Mouse (Mus musculus) spleen, postnatal 14 days (tissue): Measurements from ENCODE around the gene Klrb1.

Experiments used
- DNase-seq, 2 experiments: peaks; one replicate each; pipeline ENCODE4 v3.0.0; 2021 to 2022; ENCODE audit warnings: low spot score in 2 of 2

Gene Klrb1

DNA sequence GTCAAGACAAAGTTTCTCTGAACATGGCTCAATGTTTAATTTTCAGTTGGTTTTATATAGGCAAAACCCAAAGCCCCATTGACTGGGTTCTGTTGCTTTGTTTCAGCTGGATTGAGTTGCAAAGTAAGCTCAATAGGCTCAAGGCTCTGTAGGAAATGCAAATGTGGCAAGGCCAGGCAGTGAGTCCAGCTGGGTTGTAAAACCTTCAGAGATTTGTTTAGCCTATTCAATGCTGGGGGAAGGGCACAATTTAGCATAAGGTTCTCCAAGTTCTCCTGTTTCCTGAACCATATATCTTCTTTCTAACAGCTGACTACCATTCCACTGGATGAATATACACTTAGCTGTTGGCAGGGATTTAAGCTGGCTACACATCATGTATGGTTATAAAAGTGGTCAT, 12.0 kb upstream of the Klrb1 start:
- DNase-seq: no peak

DNA sequence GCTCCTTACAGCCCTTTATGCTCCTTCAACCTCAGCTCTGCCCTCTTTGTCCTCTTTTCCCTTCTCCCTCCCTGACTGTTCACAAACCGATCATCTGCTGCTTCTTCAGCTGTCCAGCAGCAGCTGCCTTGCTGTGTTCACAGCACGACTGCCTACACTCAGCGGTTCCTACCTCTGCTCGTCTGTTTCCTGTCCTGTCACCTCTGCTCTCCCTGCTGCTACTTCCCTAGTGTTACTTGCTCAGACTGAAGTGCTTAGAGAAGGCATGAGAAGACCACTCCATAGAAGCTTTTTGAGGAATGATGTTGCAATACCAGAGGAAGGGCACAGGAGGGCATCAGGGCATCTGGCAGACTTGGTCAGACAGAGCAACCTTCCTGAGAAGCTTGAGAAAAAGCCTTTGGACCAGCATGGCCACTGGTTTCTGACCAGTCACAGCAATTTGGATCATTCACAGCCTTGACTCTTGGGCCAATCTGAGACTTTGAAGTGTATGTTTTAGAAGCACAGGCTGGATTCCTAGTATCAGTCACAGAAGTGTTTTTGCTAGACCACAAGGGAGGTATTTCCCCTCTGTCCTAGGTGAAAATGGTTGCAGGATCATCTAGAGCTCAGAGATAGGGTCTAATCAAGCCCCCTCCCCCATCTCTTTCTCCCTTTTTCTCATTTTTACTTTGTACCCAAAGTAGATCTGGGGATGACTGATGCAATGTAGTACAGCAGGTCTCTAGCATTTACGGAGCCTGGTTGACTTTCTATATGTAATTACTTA, 11.2 kb upstream of the Klrb1 start:
- no peak for DNase-seq

DNA sequence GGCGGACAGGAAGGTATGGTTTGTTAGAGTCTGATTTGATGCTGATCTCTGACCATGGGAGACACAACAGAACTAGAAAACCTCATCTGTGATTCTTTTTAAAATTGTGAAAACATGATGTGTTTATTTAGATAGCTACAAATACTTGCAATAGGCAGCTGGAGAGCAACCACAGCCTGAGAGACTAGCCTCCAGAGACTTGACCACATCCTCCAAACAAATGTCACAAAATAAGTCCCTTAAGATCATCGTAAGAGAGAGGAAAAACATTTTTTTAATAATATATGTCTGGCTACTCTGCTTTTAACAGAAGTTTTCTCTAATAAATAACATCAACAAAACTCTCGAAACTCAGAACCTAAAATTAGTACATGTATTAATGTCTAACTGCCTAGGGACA, 9.2 kb upstream of the Klrb1 start:
- no peak for DNase-seq

DNA sequence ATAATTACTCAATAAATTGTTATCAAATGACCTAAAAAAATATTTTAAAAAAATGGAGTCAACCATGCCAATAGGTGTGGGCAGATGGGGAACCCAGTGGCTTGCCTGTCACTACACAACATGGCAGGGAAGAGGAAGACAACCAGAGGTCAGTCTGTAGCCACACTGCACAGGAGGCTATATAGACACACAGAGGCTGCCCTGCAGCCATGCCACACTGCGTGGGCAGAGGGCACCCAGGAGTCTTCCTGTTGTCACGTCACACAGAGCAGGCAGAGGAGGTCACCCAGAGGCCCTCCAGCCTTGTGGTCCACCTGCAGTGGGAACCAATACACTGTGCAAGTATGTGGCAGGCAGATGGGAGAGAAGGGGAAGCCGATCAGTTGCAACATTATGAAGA, 21.2 kb downstream of the Klrb1 start:
- DNase-seq: no peak

DNA sequence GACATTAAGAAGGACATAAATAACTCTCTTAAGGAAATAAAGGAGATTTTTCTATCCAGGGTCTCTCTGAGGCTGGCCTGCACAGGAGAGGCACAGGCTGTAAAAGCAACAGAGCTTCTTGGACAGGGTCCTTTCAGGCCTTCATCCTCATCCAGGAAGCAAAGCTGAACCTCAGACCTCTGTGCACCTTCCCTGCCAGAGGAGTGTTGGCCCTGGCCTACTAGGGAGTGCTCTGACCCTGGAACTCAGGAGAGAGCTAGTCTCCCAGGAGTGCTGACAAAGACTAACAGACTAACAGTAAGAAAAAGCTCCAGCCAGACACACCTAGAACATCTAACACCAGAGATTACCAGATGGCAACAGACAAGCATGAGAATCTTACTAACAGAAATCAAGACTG, 43.3 kb downstream of the Klrb1 start:
- DNase-seq: no peak

DNA sequence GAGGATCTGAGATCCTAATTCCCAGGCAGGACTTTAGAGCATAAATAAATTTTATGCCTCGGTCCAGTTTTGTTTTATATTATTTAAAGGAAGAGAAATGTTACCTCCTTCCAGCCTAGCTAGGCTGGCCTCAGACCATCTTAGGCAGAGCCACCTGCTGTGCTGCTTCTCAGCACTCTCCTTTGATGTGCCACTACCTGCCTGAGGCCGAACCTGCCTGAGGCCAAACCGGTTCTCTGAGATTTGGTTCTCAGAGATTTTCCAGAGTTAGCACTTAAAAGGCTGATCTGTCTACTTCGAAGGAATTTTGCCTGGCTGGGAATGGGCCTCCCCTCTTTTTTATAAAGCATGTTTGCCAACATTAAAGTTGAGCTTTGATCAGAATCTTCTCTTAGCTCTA, 52.9 kb downstream of the Klrb1 start:
- DNase-seq: no peak

DNA sequence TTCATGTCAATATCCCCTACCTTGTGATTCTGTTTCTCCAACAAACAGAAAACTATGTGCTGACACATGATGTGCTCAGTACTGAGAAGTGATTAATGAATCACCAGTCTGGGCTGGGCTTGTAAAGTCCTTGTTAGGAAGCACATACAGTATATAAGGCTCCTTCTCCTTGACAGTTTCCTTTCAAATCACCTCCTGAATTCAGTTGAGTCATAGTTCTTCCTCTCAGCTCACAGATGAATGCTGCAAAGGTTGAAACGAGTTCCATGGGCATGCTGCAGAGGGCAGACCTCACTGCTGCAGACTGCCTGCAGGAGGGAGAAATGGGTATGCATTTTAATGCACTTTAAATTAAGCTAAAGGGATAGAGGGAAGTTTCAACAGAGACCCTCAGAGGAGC, 60.7 kb downstream of the Klrb1 start, which contains the start of gene Clec2h:
Clec2h (plus strand) TSS at position 180 of the 400 bp plus-strand sequence.
- no peak for DNase-seq

DNA sequence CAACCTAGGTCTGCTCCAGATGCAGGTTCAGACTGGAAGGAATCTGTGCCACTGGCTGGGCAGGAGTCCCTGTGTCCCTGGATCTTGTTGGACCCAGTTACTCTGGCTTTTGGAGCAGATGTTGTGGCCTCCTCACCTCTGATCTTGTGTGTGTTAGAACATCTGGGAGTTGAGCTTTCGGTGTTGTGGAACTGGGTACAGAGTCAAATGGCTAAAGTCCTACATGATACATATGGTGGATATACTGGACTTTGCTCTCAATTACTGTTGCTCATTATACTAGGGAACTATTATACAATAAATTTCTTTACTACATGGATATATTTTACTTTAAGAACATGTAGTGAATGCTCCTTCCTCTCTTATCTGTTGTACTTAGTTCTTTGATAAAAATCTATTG, 61.6 kb downstream of the Klrb1 start:
- no peak for DNase-seq
